Mouse (Mus musculus): ENCODE results near the gene Olfr58.

GRCm38 (mm10) chr9:19779983-19780382 lies at the start of gene Olfr58:
- TF ChIP-seq TAL1 (IDR thresholded peaks at IDR 0.05; ENCODE audit: low read length) (no peak), GATA1 (IDR thresholded peaks at IDR 0.05; ENCODE audit: low read length) (no peak)

Measured in erythroblast, embryonic 14.5 days (primary cell).